Mouse (Mus musculus) kidney, adult 2 months (tissue): ENCODE data around the gene Nfasc. TPM values are rescaled to one million over a fixed set of nuclear protein-coding genes. Genes with fewer than 3 reads are reported as not detected.

ENCODE experiments used
- DNase-seq: peaks from one replicate; pipeline ENCODE4 v3.0.0; 2021
- H3K27ac ChIP-seq: fragments of 200-500 bp; 2 replicates; pipeline ENCODE4 v1.5.1; 2012; ENCODE audit warnings: low read depth, low read length, control low read depth, inconsistent platforms; ENCODE audit not compliant: insufficient read depth
- H3K27me3 ChIP-seq: fragments of 200-500 bp; replicated peaks from 2 replicates; pipeline ENCODE4 v1.6.1; 2012; ENCODE audit warnings: mild to moderate bottlenecking, moderate library complexity, low read length, inconsistent platforms; ENCODE audit not compliant: control insufficient read depth, insufficient read depth
- H3K36me3 ChIP-seq: fragments of 200-500 bp; 2 replicates; pipeline ENCODE4 v1.6.1; 2012; ENCODE audit warnings: mild to moderate bottlenecking, moderate library complexity, low read length, inconsistent platforms; ENCODE audit not compliant: control insufficient read depth, insufficient read depth
- H3K4me1 ChIP-seq: fragments of 200-500 bp; 2 replicates; pipeline ENCODE4 v1.6.1; 2011; ENCODE audit warnings: low read length; ENCODE audit not compliant: control insufficient read depth, insufficient read depth
- H3K4me3 ChIP-seq: fragments of 200-500 bp; 2 replicates; pipeline ENCODE4 v1.5.1; 2011; ENCODE audit warnings: mild to moderate bottlenecking, low read depth, low read length, control low read depth; ENCODE audit not compliant: insufficient read depth
- CTCF ChIP-seq: fragments of 200-500 bp; conservative IDR thresholded peaks from 2 replicates; pipeline ENCODE4 v1.5.1; 2011; ENCODE audit warnings: low read depth, mild to moderate bottlenecking, control low read depth, low read length, moderate library complexity, mixed read lengths; ENCODE audit not compliant: insufficient read depth, insufficient read length
- POLR2A ChIP-seq: fragments of 200-500 bp; IDR thresholded peaks from one replicate; pipeline ENCODE4 v1.6.1; 2011; ENCODE audit warnings: low read depth, low read length, control low read depth
- WGBS: fragments of 180-500 bp; shearing (Covaris S2); methylation state at CpG from one replicate; pipeline ENCODE4 v1.1.7; 2018; 5-methylcytosine and 5-hydroxymethylcytosine counted together
- polyA plus RNA-seq: library from polyadenylated mRNA; depleted of rRNA; stranded (reverse); fragments of >200 nt; gene quantifications from 2 replicates; pipeline ENCODE4 v1.2.3, GENCODE M21; 2012

Gene Nfasc
- polyA plus RNA-seq, 1 experiment = 0.20 TPM

DNA sequence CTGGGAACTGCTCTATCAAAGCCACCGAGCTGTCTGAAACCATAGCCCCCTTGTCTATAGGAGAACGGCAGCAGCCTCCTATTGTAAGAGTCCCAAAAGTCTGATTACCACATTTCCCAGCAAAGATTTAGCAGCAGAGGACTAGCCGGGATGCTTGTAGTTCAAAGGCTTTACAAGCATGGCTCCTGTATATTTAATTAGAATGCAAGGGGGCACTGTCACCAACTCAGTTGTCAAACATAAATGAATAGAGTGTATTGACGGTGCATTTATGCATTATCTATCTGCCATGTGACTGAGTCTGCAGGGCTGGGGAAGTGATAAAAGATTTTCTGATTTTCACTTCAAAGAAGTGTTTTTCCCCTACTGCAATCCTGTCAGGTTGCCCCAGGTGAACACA lies 156.2 kb downstream of the Nfasc start:
- Histone ChIP-seq H3K36me3 (no peaks in the 10 kb centered on the region), H3K27me3 (no peaks in the 10 kb centered on the region), H3K4me1 (no peaks in the 10 kb centered on the region), H3K27ac (no peak overlapping the region), H3K4me3 (no peak overlapping the region)
- WGBS = 89% methylated on average over 4 of the region's 4 CpGs
- DNase-seq = no peak
- TF ChIP-seq POLR2A = no peak
- no peak for TF ChIP-seq CTCF

DNA sequence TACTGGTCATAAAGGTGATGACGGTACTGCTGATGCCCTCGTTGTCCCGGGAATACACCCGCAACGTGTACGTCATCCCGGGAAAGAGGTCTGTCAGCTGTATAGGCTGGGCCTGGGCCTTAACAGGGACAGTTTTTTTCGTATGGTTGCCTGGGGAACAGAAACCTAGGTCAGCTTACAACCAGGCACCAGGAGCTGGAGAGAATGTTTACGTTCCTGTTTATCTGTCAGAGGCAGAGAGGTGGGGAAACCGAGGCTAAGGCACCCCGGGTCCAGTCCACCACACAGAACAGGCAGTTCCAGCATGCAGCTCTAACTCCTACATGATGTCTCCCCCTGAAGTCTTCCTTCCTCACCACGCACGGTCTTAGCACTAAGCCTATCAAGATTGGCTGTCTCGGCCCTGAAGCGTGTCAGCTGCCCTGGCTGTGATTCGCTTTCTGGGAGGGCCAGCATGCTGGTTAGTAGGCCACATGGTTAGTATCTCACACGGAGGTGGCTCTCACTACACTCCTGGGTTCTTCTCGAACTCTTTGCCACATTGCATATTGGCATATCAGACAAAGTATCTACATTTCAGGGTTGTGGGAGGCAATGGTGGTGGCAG lies 158.5 kb downstream of the Nfasc start:
- no peak overlapping the region for H3K27ac ChIP-seq
- no peaks in the 10 kb centered on the region for H3K4me1 ChIP-seq
- TF ChIP-seq CTCF = no peak
- TF ChIP-seq POLR2A = no peak
- H3K36me3 ChIP-seq = no peaks in the 10 kb centered on the region
- no peak overlapping the region for H3K4me3 ChIP-seq
- WGBS = 86% methylated on average over 18 of the region's 18 CpGs
- no peak for DNase-seq
- no peaks in the 10 kb centered on the region for H3K27me3 ChIP-seq

DNA sequence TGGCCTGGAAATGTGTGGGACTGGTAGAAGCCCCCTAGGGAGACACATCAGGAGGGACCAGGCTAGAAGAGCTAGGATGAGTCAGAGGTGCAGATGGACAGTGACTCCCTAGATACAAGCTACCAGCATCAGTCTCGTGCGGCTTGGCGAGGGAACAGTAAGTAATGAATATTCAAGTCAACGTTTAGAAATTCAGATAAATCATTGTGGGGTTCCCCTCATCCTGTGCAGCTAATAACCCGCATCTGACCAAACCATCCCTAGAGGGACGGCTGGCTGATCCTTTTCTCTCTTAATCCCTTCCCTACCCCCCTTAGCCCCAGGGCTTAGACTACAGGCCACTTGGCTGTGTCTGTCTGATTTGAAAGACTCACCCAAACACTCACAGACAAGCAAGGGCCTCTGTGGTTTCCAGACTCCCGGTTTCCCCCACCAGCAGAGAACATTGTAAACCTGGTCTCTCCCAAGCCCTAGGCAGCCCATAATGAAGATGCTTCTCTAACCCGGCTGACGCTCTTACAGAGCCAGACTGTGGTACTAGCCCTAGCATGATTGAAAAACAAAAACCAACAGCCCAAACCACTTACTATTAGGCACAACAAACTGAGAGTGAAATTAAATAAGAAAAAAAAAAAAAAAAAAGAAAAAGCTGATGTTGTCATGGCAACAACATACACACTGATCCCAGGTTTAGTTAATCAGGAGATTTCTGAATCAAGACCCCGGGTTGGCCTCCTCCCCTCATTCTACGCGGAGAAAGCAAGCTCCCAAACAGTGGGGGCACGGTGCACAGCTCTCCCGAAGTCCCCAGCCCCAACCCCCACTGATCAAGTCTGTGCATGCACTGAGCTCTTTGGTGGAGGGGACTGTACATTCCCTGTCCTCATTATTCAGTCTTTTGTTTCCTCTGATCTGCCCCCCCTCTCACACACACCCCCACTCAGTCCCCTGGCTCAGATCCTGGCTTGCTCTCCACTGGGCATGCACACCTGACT lies 159.5 kb downstream of the Nfasc start:
- no peaks in the 10 kb centered on the region for H3K27me3 ChIP-seq
- H3K4me3 ChIP-seq = no peak overlapping the region
- 63% methylated on average over 14 of the region's 14 CpGs for WGBS
- no peak for DNase-seq
- H3K27ac ChIP-seq = no peak overlapping the region
- no peaks in the 10 kb centered on the region for H3K36me3 ChIP-seq
- no peaks in the 10 kb centered on the region for H3K4me1 ChIP-seq
- TF ChIP-seq CTCF (no peak), POLR2A (no peak)

DNA sequence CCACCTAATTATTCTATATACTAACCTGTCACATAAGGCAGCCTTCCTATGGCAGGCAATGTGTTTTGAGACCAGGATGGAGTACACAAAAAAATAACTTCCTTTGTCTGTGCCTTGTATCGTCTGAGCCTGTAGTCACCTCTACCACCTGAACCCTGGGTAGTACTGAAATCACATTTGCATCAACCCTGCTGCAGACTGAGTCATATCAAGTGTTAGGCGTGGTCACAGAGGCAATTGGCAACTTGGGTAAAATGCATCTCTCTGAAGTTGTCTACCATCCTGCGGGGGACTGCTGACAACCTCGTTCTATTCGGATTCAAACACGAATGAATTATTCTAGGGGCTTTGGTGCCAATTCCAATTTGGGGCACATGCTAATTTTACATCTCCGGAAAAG lies 161.5 kb downstream of the Nfasc start:
- WGBS = 89% methylated on average over 7 of the region's 7 CpGs
- Histone ChIP-seq H3K27me3 (no peaks in the 10 kb centered on the region), H3K27ac (no peak overlapping the region), H3K4me3 (no peak overlapping the region), H3K36me3 (no peaks in the 10 kb centered on the region), H3K4me1 (no peaks in the 10 kb centered on the region)
- no peak for DNase-seq
- no peak for TF ChIP-seq CTCF
- no peak for TF ChIP-seq POLR2A

DNA sequence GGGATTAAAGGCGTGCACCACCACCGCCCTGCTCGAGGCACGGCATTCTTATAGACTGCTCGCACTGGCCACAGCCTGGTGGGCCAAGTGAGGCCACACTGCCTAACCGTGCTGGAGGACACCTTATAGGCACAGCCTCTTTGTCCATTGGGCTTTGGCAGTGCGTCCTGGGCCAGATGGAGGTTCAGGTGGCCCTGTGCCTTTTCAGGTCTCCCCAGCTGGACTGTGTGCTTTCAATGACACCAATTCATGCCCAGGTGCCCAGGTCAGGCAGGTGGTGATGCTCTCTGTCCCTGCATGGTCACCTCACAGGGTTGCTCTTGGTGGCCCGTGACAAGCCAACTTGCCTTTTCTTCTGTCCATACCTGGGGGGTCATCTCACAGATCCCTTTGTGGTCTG lies 164.8 kb downstream of the Nfasc start:
- DNase-seq = no peak
- Histone ChIP-seq H3K36me3 (no peaks in the 10 kb centered on the region), H3K27ac (no peak overlapping the region), H3K4me1 (no peaks in the 10 kb centered on the region), H3K4me3 (no peak overlapping the region), H3K27me3 (no peaks in the 10 kb centered on the region)
- TF ChIP-seq CTCF (no peak), POLR2A (no peak)
- WGBS = 93% methylated on average over 8 of the region's 8 CpGs

DNA sequence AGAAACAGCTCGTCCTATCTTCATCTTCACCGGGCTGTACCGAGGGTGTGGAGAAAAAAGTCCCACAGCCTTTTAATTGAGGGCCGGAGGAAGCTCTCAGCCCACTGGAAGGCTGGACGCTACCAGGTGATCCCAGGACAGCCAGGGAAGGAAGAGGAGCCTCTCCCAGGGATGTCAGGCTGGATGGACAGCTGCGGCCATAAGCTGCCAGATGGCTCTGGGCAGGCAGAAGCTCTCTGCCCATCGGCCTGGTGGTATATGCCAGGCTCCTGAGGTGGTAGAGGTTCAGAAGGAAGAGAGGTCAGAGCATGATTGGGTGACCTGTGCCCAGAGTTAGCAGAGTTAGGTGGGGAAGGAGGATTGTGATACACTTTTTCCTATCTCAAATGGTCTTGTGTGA lies 168.7 kb downstream of the Nfasc start:
- H3K4me3 ChIP-seq = no peak overlapping the region
- DNase-seq = no peak
- TF ChIP-seq POLR2A (no peak), CTCF (no peak)
- 91% methylated on average over 7 of the region's 7 CpGs for WGBS
- H3K27me3 ChIP-seq = no peaks in the 10 kb centered on the region
- no peaks in the 10 kb centered on the region for H3K36me3 ChIP-seq
- H3K27ac ChIP-seq = no peak overlapping the region
- no peaks in the 10 kb centered on the region for H3K4me1 ChIP-seq

DNA sequence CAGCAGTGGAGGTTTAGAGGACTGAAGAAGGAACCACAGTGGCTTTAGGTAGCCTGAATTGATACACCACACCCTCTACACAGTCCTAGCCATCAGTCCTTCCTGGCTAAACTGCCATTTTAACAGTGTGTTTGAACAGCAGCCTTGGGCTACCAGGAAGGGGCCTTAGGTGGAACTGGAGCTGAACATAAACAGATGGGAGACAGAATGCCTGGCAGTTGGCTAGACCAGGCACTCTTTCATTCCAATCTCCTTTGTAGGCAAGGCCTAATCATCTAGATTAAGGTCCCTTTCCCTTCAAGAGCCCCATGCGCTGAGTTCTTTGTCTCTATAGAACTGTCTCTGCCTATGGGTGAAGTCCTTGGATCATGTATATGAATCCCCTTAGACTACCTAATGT lies 170.0 kb downstream of the Nfasc start:
- WGBS = 100% methylated on average over 1 of the region's 1 CpGs

More for the DNA sequence above, 170.0 kb downstream of the Nfasc start:
- H3K27me3 ChIP-seq = no peaks in the 10 kb centered on the region
- no peaks in the 10 kb centered on the region for H3K4me1 ChIP-seq
- H3K27ac ChIP-seq = no peak overlapping the region
- no peak for DNase-seq
- no peak overlapping the region for H3K4me3 ChIP-seq
- no peaks in the 10 kb centered on the region for H3K36me3 ChIP-seq
- TF ChIP-seq POLR2A = no peak
